Mouse (Mus musculus): ENCODE data around the gene Nmnat2.
"Not testable (repeated sequence)": the region's sequence is repeated elsewhere in the genome, so short reads cannot be mapped to it uniquely, and the experiment has no call there.

The Nmnat2 gene

GRCm38 (mm10) chr1:153054112-153054821, 99.5 kb downstream of the Nmnat2 start:
- no peak for DNase-seq (ENCODE audit: low spot score in 2 of 2)

- DNase-seq (ENCODE audit: low spot score in 2 of 2) = no peak
Measured at GRCm38 (mm10) chr1:153058290-153058689, 103.5 kb downstream of the Nmnat2 start.

- no peak for DNase-seq (ENCODE audit: low spot score in 2 of 2)
Measured at GRCm38 (mm10) chr1:153059626-153060025, 104.8 kb downstream of the Nmnat2 start.

- DNase-seq (ENCODE audit: low spot score in 2 of 2) = no peak
Measured at GRCm38 (mm10) chr1:153062547-153062946, 107.8 kb downstream of the Nmnat2 start.

- DNase-seq (ENCODE audit: low spot score in 2 of 2) = peak in 1 of 2 experiments; percentile 31
Measured at GRCm38 (mm10) chr1:153064784-153065390, 110.1 kb downstream of the Nmnat2 start.

- DNase-seq (ENCODE audit: low spot score in 2 of 2) = peak in 1 of 2 experiments; percentile 63
Measured at GRCm38 (mm10) chr1:153065473-153066386, 110.9 kb downstream of the Nmnat2 start.

- DNase-seq (ENCODE audit: low spot score in 2 of 2) = no peak
Measured at GRCm38 (mm10) chr1:153066387-153066781, 111.6 kb downstream of the Nmnat2 start.

- DNase-seq (ENCODE audit: low spot score in 2 of 2) = no peak
Measured at GRCm38 (mm10) chr1:153071563-153071962, 116.8 kb downstream of the Nmnat2 start.

- no peak for DNase-seq (ENCODE audit: low spot score in 2 of 2)
Measured at GRCm38 (mm10) chr1:153071995-153072394, 117.2 kb downstream of the Nmnat2 start.

GRCm38 (mm10) chr1:153072711-153073110, 117.9 kb downstream of the Nmnat2 start:
- no peak for DNase-seq (ENCODE audit: low spot score in 2 of 2)

- DNase-seq (ENCODE audit: low spot score in 2 of 2) = no peak
Measured at GRCm38 (mm10) chr1:153073441-153073840, 118.6 kb downstream of the Nmnat2 start.

- no peak for DNase-seq (ENCODE audit: low spot score in 2 of 2)
Measured at GRCm38 (mm10) chr1:153075087-153075736, 120.4 kb downstream of the Nmnat2 start.

GRCm38 (mm10) chr1:153075955-153076354, 121.2 kb downstream of the Nmnat2 start:
- no peak for DNase-seq (ENCODE audit: low spot score in 2 of 2)

- DNase-seq (ENCODE audit: low spot score in 2 of 2) = not testable (repeated sequence)
Measured at GRCm38 (mm10) chr1:153083233-153083632, 128.4 kb downstream of the Nmnat2 start.

GRCm38 (mm10) chr1:153084191-153084590, 129.4 kb downstream of the Nmnat2 start:
- no peak for DNase-seq (ENCODE audit: low spot score in 2 of 2)

GRCm38 (mm10) chr1:153085198-153085597, 130.4 kb downstream of the Nmnat2 start:
- no peak for DNase-seq (ENCODE audit: low spot score in 2 of 2)

- no peak for DNase-seq (ENCODE audit: low spot score in 2 of 2)
Measured at GRCm38 (mm10) chr1:153087771-153088170, 133.0 kb downstream of the Nmnat2 start.

- DNase-seq (ENCODE audit: low spot score in 2 of 2) = no peak
Measured at GRCm38 (mm10) chr1:153090081-153090480, 135.3 kb downstream of the Nmnat2 start.

GRCm38 (mm10) chr1:153090807-153091206, 136.0 kb downstream of the Nmnat2 start:
- DNase-seq (ENCODE audit: low spot score in 2 of 2) = no peak

GRCm38 (mm10) chr1:153091438-153092236, 136.8 kb downstream of the Nmnat2 start:
- DNase-seq (ENCODE audit: low spot score in 2 of 2) = peak in 1 of 2 experiments; percentile 37

Data from urinary bladder, adult 18-20 months (tissue).